Mouse (Mus musculus) CD4-positive helper T cell, adult 2 months (primary cell): ENCODE data around the gene Gm30302.

Experiments used
- DNase-seq: peaks from one replicate; pipeline ENCODE4 v3.0.0-alpha.2; 2012; ENCODE audit warnings: low read depth, missing footprints, low spot score

The Gm30302 gene

GRCm38 (mm10) chr13:49738011-49738410, 60.8 kb downstream of the Gm30302 start:
- DNase-seq = no peak

- no peak for DNase-seq
These were observed 62.4 kb downstream of the Gm30302 start for GRCm38 (mm10) chr13:49736430-49736829.
